Mouse (Mus musculus): ENCODE measurements at regions not wholly inside any gene's neighbourhood (a gene's known extent, or its start where the extent isn't known, plus 50 kb on each side); places are given as distances from the start of the nearest gene placed in this dataset.
"Not testable (repeated sequence)": the region's sequence is repeated elsewhere in the genome, so short reads cannot be mapped to it uniquely, and the experiment has no call there.

DNA sequence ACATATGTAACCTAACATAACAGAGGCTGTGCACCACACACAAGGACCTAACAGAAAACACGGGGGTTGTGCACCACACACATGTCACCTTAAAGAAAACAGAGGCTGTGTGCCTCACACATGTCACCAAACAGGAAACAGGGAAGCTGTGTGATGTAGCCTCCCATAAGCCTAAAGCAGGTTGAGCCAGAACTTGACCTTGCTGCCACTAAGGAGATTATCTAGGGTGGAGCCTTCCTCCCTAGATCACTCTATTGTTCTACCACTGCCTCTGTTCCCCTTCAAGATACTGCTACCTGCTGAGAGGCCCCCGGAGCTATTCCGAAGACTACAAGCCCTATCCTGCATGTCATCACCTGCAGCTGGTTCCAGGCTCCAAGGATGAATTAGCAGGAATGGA lies 100.1 kb upstream of the Thrb start:
- not testable (repeated sequence) for ATAC-seq

DNA sequence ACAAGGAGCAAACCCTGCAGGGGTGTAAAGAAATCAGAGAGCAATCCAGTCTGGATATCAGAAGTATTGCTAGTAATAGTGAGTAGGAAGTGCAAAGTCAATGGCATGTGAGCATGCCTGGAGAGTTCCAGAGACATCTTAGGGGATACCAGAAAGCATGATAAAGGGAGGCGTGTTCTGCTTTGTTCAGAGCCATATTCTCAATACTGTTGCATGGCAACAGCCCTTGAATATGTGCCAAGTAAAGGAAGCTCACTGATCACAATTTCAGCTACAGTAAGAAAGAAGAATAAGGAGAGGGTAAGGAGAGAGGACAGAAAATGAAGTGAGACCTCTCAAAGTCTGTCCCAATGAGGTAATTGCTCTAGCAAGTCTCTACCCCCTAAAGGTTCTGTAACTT lies 92.1 kb upstream of the Thrb start:
- ATAC-seq: no peak

DNA sequence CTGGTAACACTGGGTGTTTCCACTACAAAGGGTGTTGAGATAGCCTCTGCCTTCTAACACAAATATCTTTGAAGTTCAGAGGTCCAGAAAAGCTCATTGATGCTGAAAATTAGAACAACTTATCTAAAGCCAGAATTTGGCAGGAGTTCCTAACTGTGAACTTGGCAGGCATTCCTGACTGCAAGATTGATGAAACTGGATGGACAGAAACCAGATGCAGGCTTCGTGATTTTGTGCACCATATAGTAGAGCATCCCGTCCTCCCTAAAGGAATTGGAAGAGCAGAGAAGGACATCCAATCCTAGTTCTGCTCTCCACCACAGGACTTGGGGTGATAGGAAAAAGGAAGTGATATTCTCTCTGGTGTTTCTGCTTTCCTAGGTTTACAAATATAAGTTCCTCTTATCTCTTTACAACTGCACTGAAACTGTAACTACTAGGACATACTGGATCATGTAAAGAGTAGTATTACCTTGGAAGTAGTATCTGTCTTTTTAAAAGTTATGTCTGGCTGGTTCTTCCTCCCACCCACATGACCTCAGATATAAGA lies 90.9 kb upstream of the Thrb start:
- ATAC-seq: no peak

DNA sequence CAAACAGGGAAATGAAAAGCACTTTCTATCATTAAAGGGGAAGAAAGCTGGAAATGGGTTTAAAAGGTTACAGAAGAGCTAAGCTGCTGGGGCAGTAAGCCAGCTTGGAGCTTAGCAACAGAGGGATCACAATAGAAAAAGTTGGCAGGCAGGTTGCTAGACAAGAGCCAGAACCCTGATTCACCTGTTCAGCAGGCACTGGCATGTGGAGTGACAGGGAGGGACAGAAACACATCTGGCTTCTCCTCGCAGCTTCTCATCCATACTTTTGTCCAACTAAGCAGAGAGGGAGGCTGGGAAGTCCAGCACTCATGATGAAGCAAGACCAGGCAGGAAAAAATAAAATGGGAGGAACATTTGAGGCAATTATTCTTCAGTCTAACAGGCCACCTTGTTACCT lies 81.3 kb upstream of the Thrb start:
- ATAC-seq: no peak

DNA sequence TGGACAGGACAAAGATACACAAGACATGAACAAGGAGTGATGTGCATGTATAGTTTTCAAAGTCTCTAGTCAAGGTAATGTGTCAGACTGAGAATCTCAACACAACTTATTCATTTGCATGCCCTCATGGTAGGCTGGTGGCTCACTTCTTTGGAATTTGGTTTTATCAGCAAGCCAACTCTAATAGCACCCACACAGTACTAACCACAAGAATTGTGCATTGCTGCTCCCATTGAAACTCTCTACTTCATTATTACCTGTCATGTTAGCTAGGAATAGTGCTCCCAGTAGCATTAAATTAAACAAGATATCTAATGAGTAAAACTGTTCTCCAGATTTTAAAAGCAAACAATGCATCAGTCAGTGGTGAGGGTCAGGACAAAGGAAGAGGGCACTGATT lies 70.5 kb upstream of the Thrb start:
- ATAC-seq: no peak

DNA sequence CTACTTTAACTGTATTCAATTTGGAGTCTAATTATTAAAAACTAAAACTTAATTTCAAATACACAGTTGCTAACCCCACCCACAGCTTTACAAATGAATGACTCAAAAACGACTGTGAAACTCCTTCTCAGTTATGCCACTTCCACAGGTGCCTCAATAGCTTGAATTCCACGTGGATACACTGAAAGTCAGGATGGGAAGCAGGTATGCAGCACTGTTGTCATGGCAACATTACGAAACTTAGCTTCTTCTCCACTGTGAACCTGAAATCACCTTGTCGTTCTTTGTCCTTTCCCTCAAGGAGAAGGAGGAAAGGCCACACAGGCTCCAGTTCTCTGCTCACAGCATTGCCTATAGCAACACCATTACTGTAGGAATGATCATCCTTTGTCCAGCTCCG lies 60.5 kb upstream of the Thrb start:
- no peak for ATAC-seq

DNA sequence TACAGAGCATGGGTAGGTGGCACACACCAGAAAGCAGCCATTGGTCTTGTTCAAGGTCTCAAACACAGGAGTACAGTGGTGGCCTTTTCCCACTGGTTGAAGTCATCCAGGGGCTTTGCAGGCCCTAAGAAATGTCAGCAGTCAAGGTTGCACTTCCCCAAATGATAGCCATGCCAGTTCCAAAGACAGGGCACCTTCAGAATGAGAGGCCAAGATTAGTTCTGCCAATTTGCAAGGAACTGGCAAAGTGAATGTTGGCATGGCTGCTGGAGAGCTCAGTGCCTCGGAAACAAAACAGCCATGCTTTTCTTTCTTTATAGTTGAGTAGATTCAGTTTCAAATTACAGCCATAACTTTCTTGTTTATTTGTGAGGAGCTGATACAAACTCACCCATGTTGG lies 57.7 kb upstream of the Thrb start:
- ATAC-seq: no peak

DNA sequence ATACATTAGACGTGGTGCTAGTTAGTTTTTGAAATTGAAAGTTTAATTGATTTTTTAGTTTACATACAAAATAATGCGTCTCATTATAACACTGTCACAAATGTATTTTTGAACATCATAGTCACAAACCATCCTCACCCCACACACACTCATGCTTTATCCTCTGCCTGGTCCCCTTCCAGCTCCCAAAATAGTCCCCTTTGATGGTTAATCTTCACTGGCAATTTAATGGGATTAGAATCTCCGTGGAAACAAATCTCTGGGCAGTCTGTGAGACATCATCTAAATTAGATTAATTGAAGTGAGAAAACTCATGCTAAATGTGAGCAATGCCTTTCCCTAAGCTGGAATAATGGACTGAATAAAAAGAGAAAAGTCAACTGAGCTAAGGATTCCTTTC lies 54.0 kb upstream of the Thrb start:
- no peak for ATAC-seq

DNA sequence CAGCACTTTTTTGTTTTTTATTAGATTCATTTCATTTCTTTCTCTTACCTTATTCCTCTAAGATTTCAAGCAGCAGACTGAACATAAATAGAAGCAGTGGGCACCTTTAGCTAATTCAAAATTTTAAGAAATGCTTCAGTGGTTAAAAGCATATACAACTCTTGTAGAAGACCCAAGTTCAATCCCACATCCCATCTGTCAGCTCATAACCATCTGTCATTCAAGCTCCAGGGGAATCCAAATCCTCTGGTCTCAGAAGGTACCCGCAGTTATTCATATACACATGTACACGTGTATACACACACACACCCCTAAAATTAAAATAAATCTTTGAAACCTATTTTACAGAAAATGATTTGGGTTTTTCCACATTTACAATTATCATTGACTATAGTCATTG lies 52.9 kb upstream of the Thrb start:
- no peak for ATAC-seq
